Mouse (Mus musculus) C2C12 (cell line): ENCODE measurements around the gene Emc10.

Source experiments
- CEBPB ChIP-seq: IDR thresholded peaks from one replicate; pipeline ENCODE4 v1.6.1; 2011; ENCODE audit warnings: low read depth, mild to moderate bottlenecking, control low read depth, moderate library complexity
- CTCF ChIP-seq: IDR thresholded peaks from one replicate; pipeline ENCODE4 v1.5.1; 2011; ENCODE audit not compliant: control insufficient read depth, insufficient read depth, insufficient read length
- FOSL1 ChIP-seq: IDR thresholded peaks from one replicate; pipeline ENCODE4 v1.8.0; 2011; ENCODE audit warnings: mild to moderate bottlenecking, low read length; ENCODE audit not compliant: poor library complexity, insufficient read depth, severe bottlenecking
- MYOG ChIP-seq: IDR thresholded peaks from one replicate; pipeline ENCODE4 v1.6.1; 2011; ENCODE audit not compliant: control insufficient read depth, insufficient read length; ENCODE audit errors: extremely low read depth
- USF1 ChIP-seq: IDR thresholded peaks from one replicate; pipeline ENCODE4 v1.6.1; 2011; ENCODE audit warnings: low read depth, mild to moderate bottlenecking, control low read depth, moderate library complexity

GRCm38 (mm10) chr7:44533746-44534045 lies 37.4 kb upstream of the Emc10 start:
- TF ChIP-seq USF1: no peak
- TF ChIP-seq CTCF: no peak
- no peak for TF ChIP-seq FOSL1
- TF ChIP-seq CEBPB: no peak
- no peak for TF ChIP-seq MYOG
